Mouse (Mus musculus): ENCODE measurements around the gene 1110051M20Rik. TPM values are rescaled to one million over a fixed set of nuclear protein-coding genes. Genes with fewer than 3 reads are reported as not detected.

The 1110051M20Rik gene
- polyA plus RNA-seq, 2 experiments from 2014 or later = 40.3 to 55.7 TPM

DNA sequence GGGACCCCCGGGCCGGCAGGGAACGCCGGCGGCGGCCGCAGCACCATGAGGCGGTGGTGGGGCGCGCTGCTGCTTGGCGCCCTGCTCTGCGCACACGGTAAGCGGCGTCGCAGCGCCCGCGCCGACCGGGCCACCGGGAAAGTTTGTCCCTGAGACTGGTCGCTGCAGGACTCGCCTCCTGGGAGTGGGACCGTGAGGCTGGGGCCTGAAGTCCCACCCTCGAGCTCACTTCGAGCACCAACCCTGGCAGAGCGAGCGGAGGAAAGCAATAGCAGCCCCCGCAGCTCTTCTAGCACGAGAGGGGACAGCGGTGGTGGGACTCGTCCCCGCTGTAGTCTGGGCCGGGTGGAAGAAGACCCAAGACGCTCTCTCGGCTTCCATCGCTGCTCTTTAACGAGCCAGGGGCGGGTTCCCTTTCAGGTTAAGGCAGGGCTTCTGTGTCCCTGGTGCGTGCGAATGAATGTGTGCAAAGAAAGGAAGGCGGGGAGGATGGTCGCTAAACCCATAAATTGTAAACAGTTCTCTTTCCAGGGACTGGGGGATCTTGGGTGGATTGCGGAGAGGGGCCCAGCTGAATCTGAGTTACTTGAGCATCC, 13.2 kb upstream of the 1110051M20Rik start:
- no peak for ATAC-seq

DNA sequence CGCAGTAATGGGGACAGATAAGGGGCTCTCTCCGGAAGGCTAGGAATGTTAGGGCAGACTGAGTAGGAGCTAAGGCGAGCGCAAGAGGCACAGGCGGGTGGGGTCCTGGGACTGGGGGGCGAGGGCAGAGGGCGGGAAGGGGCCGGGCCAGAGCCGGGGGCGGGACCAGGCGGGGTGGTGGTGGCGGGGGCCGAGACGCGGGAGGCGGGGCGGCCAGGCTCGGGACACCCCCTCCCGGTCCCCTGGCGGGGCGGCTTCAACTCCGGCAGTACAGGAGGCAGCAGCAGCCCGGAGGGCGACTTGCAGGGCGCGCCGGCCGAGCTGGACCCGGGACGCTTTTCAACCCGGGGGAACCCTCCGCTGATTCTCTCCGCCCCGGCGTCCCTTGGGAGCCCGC, 12.8 kb upstream of the 1110051M20Rik start, which contains the start of gene Lrp4:
TSS of gene Lrp4 (plus strand) at position 253 of the 397 bp plus-strand sequence.
- no peak for ATAC-seq

DNA sequence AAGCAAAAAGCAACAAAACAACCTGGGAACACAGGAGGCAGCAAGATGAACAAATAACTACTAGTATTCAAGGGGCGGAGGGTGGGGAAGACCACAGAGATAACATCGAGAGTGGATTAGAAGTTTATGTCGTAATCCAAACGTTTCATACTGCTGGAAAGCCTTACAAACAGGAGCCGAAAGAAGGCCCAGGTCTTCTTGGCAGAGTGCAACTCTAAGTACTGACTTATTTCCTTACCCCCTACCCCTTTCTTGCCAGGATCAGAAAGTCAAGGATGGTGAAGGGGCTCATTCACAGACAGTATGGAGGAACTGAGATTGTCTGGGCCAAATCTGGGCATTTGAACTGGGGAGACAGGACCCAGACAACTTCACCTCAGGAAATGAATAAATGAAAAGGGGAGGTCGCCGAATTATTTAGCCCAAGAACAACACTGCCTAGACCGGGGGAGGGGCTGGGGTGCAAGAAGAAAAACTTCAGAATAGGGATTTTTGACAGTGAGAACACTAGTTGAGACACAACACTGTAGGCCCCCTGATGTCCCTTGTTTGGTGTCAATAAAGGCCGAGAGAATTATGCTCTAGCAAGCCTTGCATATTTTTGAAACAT, 12.1 kb upstream of the 1110051M20Rik start:
- ATAC-seq = no peak

DNA sequence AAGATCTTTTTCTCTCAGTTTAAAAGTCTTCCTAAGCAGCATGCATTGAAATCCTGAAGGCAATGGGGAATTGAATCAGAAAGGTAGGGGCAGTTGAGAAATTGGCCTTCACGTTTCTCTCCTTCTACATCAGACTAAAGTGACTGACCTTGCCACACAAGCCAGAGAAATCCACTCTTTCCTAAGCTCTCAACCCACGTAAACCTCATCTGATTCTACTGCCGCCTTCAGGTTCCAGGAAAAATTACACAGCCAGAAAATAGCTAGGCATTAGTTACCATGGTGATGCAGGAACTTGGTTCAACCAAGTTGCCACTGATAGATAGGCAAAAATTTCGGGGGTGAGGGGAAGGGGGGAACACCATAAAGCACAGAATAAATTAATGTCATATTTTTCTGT, 11.3 kb upstream of the 1110051M20Rik start:
- peak; percentile 43 for ATAC-seq

DNA sequence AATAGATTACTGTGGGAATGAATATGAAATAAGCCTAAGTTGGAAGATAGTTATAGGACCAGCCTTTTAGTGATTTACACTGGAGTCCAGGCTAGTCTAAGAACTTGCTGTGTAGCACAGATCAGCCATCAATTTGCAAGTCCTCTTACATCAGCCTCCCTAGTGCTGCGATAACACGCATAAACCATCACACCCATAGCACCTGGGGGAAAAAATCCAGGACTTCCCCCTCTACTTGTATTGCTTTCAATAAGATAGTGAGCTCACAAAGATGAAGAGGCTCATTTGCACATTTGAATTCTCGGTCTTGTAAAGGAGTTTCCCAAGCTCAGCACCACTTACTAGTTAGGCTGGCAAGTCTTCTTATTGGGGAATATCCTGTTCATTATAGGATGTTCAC, 9.9 kb upstream of the 1110051M20Rik start:
- ATAC-seq = no peak

DNA sequence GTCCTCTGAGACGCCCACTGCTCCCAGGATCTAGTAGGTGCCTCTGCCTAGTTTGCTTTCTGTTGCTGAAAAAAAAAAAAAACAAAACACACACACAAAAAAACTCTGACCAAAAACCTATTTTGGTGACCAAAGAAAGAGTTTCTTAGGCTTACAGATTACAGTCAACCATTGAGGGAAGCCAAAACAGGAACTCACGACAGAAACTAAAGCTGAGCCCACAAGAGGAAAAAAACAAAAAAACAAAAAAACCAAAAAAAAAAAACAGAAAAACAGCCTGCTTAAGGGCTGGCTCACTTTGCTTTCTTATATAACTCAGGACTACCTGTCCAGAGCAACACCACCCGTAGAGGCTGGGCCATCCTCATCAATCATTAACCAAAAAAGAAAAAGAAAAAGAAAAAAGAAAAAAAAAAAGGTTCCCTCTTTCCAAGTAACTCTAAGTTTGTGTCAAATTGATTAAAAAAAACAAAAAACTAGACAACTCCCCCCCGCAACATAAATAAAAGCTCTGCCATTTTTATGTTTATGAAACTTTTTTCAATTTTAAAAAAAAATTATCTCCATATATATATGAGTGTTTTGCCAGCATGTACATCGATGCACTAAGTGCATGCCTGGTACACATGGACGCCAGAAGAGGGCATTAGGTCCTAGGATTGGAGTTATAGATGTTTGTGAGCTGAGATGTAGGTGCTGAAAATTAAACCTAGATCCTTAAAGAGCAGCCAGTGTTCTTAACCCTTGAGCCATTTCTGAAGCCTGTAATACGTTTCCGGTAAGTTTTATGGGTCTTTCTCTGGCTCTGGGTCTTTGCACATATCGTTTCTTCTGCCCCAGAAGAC, 8.9 kb upstream of the 1110051M20Rik start:
- ATAC-seq = no peak

DNA sequence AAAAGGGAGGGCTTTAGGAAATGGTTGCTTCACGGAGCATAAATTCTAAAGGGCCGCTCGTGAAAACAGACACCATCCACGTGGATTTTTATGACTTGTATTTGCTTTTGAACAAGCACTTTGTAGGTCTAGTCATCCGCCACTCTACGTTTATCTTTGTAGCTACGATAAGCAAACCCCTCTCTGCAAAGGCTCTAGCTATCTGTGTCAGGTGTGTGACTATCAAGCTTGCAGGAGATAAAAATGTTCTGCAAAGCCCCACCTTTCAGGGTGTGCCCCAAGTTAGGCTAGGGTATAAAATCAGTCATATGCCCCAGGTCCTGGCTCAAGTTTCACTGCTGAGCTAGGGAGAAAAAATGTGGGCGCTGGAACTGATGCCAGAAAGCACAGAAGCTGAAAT, 8.2 kb upstream of the 1110051M20Rik start:
- ATAC-seq = no peak

DNA sequence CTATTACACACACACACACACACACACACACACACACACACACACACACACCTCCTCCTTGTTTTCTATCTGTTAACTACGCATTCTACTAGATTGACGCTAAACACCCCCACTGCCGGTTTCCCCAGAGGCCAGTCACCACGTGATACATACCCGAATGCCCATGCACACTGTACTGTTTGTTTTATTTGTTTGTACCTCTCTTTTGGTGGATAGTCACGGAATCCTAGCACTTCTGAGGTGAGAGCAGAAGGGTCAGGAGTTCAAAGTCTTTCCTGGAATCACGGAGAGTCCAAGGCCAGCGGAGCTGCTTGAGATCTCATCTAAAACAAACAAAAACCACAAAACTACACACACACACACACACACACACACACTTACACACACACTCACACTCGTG, 5.8 kb upstream of the 1110051M20Rik start:
- no peak for ATAC-seq

DNA sequence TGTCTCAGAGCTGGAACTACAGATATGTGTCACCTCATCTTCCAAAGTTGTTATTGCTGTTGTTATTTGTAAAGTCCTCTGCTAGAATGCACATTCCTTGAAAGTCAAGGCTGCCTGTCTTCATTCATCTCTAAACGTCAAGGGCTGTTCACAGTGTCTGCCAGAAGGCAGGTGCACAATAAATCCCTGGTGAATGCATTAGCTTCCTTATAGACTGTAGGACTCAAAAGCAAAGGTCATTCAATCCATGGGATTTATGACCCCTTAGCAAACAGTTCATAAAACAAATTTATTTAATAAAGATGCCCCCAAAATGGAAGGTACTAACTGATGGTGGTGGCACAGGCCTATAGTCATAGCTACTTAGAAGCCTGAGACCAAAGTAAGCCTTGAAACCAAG, 5.2 kb upstream of the 1110051M20Rik start:
- ATAC-seq = no peak

DNA sequence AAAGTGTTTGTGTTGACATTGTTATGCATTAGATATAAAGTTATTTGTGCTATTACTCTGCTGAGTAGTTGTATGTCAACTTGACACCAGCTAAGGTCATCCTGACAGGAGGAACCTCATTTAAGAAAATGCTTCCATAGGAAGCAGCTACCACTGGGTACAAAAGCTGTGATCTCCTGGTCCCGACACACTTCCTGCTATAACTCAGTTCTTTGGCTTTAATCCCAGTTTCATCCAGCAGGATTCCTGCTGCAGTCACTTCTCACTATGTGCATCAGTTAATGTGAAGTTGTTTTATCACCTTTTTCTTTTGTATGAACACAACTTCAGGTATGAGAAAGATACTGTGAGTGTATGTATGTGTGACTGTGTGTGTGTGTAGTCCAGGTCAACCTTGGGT, 2.3 kb downstream of the 1110051M20Rik start:
- no peak for ATAC-seq

DNA sequence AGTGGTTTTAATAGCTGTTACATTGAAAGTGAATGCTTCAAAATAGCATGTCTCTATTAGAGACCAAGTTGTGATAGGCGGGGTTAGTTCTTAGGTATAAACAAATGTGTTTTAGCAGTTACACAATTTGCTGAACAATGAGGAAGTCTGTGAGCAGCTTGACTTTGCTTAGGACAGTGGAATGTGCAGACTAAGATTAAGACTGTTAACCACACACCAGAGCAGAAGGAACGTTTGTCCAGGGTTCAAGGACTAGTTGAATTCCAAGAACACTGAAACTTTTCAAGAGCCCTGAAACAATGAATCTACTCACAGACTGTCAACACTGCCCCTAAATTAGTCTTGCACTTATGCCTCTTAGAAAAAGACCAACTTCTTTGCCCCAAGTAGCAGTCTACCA, 2.8 kb downstream of the 1110051M20Rik start:
- ATAC-seq = no peak

DNA sequence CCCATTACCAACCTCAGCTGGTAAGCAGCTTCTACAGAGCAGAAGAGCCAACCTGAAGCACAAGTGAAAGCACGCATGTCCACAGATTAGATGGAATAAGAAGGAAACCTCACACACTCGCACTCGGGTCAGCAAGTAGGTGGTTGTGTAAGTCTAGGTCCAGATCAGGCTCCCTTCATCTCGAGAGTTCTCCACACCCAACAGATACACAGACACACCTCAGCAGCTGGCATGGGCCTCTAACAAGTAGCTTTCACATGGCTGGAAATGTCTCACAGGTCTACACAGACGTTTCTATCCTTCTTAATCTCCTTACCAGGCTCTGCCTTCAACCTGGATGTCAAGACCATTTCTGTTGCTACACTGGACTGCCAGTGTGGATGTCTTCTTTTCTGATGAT, 3.8 kb downstream of the 1110051M20Rik start:
- ATAC-seq = no peak

DNA sequence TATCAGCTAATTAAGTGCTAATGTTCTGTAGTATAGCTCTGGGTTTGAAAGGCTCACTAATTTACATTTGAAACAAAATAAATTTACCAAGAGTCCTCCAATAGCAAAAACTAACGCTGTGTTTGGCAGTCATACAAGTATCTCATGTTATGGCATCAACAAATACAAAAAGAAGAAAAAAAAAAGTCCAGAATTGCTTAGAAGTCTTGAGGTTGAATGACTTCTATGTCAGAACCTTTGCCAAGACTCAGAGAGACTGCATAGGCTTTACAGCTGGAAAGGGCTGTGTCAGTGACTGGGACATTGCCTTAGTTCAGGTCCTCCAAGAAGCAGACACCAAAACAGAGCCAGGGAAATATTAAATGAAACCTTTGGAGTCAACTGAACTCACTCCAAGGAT, 4.6 kb downstream of the 1110051M20Rik start:
- no peak for ATAC-seq

DNA sequence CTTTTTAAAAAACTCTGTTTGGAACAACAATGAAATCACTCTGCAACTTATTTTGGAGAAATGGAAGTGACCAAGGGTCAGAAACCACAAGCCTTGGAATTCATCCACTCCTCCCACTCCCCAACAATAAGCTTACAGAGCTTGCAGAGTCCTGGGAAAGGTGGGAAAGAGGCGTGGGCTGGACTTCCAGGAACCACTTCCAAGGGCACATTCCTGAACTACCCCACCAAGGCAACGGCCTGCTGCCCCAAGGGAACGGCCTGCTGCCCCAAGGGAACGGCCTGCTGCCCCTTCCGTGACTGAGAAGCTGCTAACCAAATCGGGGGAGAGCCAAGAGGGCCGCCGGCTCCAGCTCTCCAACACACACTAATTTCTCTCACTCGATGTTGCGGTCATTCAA, 5.2 kb downstream of the 1110051M20Rik start:
- ATAC-seq = no peak

DNA sequence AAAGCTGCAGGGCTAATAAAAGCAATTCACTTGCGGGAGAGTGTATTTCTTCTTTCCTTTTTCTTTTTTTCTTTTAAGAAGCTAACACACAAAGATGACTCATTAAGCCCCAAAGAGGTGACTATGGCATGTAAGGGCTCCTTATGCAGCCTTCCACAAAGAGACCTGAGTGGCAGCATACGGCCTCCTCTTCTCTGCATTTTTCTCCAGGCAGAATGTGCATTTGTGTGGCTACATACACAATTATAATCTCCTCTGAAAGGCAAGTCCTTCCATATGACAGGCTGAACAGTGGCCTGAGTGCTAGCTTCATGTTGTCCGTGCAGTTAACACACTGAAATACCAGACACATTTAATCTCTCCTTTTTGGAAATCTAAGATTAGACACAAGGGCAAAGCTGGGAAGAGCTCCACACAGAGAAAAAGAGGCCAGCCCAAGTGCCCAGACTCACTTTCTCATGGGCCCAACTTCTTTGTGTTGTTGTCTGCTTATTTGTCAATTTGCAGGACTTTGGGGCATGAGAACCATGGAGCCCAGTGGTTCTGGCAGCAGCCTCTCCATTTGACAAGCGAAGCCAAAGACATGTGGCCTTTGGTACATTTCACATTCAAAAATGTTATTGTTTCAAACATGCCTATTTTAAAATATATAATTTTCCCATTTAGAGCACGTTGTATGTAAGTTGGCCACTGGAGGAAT, 7.2 kb downstream of the 1110051M20Rik start:
- ATAC-seq = no peak

DNA sequence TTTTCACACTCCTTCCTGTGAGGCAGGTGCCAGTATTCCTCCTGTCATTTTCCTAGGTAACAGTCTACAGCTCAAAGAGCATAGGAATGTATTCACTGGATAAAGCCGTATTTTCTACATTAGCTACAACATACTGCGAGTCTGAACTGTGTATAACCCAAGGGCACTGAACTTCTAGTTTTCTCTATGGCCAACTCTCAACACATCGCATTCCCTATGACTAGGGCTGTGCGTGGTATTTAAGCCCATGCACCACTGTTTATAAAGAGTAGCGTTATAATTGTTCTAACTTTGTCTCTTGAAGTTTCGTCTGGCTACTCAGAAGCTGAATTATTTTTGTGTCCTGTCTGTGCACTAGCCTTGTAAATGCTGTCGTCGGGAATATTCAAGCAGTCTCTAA, 7.8 kb downstream of the 1110051M20Rik start:
- no peak for ATAC-seq

DNA sequence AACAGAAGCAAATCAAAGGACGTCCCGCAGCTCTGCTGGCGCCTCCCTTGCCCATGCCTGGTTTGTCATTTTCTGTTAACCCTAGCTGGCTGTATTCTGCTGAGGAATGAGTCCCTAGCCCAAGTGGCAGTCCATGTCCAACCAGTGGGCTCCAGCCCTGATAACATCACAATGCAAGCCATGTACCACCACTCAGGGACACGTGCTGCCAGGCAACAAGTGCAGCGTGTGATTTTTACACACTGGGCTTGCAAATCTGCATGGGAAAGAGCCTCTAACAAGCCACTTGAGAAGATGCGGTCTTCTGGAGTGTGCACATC, 13.9 kb downstream of the 1110051M20Rik start:
- no peak for ATAC-seq

DNA sequence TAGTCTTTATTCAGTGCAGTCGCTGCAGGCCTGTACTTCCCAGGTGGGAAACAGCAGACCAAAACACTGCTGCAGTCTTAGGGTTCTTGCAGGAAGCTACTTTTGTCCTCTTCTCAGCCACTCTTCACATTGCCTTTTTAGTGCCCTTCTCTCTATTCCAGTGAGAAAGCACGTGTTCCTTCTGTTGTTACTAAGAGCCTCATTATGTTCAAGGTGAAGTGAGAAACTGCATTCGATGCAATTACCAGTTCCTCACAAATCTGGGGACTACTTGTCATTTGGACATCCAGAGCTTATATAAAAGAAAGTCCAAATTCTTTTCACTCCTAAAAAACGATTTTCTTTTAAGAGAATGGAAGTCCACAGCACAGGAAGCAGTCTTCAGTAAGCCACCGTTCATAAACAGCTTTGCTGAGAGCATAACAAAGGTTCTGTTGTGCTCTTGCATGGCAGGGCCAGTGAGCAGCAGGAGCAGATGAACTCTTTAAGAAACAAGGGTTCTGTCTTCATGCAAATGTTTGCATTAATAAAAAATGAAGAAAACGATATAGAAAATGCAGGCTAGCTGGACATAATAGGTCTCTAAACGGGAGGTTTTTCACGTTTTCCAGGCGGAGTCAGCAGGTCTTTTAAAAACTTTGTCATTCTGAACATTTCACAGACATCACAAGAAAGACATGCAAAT, 14.4 kb downstream of the 1110051M20Rik start:
- no peak for ATAC-seq

DNA sequence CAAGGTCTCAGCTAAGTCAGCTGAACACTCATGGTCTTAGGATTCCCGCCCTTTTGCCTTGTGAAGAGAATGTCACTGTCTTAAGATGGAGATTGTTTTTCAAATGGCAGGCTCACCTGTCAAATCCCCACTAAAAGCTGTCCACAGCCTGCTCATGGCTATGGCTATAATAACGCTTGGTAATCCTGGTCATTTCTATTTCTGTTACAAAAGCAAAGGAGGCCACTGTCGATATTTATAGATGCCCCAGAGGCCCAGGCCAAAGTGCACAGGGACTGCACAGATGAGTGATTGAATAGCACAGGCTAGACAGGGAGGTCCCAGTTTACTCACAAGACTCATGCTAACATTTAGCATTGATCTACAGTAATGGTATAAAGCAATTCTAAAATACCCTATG, 15.4 kb downstream of the 1110051M20Rik start:
- ATAC-seq = no peak

DNA sequence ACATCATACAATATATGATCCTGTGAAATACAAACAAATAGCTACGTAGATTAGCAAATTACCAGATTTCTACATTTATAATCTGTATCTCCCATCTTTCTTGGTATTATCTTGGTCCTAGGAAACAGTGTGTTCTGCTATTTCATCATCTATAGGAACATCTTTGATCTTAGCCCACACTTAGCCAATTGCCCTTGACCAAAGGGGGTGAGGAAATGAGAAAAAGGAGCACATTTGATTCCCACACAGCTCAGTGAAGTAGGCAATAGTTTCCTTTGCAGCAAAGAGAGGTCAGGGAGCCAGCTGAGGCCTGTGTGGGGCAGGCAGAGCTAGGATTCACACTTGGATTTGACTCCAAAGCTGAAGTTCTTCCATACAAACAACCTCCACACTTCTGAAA, 18.2 kb downstream of the 1110051M20Rik start:
- no peak for ATAC-seq

DNA sequence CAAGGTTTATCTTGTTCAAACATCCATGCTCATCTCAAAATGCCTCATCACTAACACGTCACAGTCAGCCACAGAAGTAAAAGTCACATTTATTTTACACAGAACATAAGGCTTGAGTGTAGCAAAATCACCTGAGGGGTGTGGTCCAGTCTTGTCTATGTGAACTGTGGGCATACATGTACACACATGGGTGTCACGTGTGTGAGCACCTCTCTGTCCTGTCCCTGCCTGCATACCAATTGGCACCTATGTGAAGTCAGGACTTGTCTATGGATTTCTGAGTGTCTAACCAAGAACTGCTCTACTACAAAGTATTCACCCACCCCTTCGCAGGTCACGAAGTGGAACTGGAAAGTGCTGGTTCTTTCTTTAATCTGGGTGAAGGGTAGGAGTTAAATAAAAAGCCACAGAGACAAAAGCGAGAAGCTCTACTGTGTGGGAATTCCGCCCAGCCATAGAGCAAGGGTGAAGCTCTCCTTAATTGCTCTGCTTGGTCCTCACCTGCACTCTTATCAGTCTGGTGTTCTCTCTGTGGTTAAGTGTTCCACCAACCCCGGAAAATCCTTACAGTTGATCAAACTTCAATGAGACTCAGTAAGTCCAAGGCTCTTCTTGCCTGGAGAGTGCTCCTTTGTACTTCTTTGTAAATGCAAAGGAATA, 20.3 kb downstream of the 1110051M20Rik start:
- ATAC-seq = no peak

DNA sequence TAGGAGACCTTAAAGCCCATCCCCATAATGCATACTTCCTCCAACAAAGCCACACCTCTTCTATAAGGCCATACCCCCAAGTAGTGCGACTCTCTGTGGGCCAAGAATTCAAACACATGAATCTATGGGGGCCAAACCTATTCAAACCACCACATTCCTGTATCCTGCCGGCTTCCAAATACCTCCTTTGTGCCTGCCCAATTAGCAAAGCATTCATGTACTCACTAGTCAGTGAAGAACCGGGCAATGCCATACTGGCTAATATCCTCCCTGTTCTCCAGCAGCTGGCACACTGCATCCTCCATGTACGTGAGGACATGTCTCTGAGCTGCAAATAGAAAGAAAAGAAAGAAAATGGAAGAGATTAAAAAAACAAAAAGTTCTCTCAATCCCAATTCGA, 22.9 kb downstream of the 1110051M20Rik start:
- ATAC-seq = no peak

Measured in CD4-positive, CD25-positive, alpha-beta regulatory T cell, adult 4 months (primary cell).